Mouse (Mus musculus): ENCODE measurements around the gene Sdf4. TPM values are rescaled to one million over a fixed set of nuclear protein-coding genes. Genes with fewer than 3 reads are reported as not detected.

Gene Sdf4
- polyA plus RNA-seq, 1 experiment: 63.6 TPM

- H3K4me3 ChIP-seq (replicated peaks; ENCODE audit: extremely low read depth, low read depth, low read length): peak within 1 kb of the TSS; percentile 70
- TF ChIP-seq POLR2A (IDR thresholded peaks at IDR 0.05; ENCODE audit: borderline replicate concordance, extremely low read depth, low read depth, low read length): peak; percentile 66; the same call in 1 of the 2 replicates
- TF ChIP-seq CTCF (IDR thresholded peaks at IDR 0.05; ENCODE audit: insufficient read depth, low read length): no peak
- 46% methylated on average over 5 of the region's 5 CpGs for WGBS
- DNase-seq: no peak
- peaks cover 4% of the 10 kb centered on the region; the same call in 1 of the 2 replicates for H3K4me1 ChIP-seq (ENCODE audit: control insufficient read depth, insufficient read depth, low read length)
Measured at GRCm38 (mm10) chr4:156059261-156059660, 66.6 kb downstream of the Sdf4 start, which contains the start of gene Ttll10. Gene Ttll10, minus strand, starts transcription at chr4:156059414.

DNA sequence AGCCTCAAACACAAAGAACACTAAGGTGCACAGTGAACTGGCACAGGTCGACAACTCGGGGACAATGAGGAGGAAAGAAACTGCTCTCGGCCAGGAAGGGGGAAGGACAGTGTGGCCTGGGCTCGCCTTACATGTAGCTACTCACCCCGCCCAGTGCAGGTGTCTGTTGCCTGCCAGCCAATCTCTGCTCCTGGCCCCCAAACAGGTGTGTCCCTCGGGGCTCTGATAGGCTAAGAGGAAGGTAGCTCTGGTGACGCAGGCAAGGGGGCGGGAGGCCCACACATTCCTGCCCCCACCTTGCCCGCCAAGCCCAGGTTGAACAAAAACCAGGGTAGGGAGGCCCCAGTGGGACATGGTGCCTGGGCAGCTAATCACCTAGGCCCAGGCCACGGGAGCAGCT lies 67.0 kb downstream of the Sdf4 start:
- TF ChIP-seq POLR2A (IDR thresholded peaks at IDR 0.05; ENCODE audit: borderline replicate concordance, extremely low read depth, low read depth, low read length) (peak; percentile 92; the same call in 1 of the 2 replicates), CTCF (IDR thresholded peaks at IDR 0.05; ENCODE audit: insufficient read depth, low read length) (no peak)
- Histone ChIP-seq H3K4me1 (ENCODE audit: control insufficient read depth, insufficient read depth, low read length) (peaks cover 4% of the 10 kb centered on the region; the same call in 1 of the 2 replicates), H3K4me3 (replicated peaks; ENCODE audit: extremely low read depth, low read depth, low read length) (peak overlapping the region; percentile 70)
- peak; percentile 80 for DNase-seq
- 37% methylated on average over 10 of the region's 10 CpGs for WGBS

Other genes with a start within 250 kb of the Sdf4 start
- 44.5 and 48.4 TPM in 2 replicates for gene Atad3a, start 231.8 kb upstream of the Sdf4 start, polyA plus RNA-seq (2012; rRNA removed)
- 9.2 and 11.8 TPM in 2 replicates for gene Vwa1, start 218.2 kb upstream of the Sdf4 start, polyA plus RNA-seq (2012; rRNA removed)
- 0.38 and 0.52 TPM in 2 replicates for gene Tmem88b, start 207.0 kb upstream of the Sdf4 start, polyA plus RNA-seq (2012; rRNA removed)
- gene Ankrd65, start 202.4 kb upstream of the Sdf4 start, polyA plus RNA-seq (2012; rRNA removed): 15.7 and 17.3 TPM in 2 replicates
- 36.9 and 40.0 TPM in 2 replicates for gene Mrpl20, start 190.0 kb upstream of the Sdf4 start, polyA plus RNA-seq (2012; rRNA removed)
- 59.8 and 62.5 TPM in 2 replicates for gene Ccnl2, start 180.4 kb upstream of the Sdf4 start, polyA plus RNA-seq (2012; rRNA removed)
- gene Aurkaip1, start 161.6 kb upstream of the Sdf4 start, polyA plus RNA-seq (2012; rRNA removed): 120 and 151 TPM in 2 replicates
- gene Mxra8, start 153.2 kb upstream of the Sdf4 start, polyA plus RNA-seq (2012; rRNA removed): 994 and 1,263 TPM in 2 replicates
- 128 and 159 TPM in 2 replicates for gene Dvl1, start 145.5 kb upstream of the Sdf4 start, polyA plus RNA-seq (2012; rRNA removed)
- gene Tas1r3, start 129.5 kb upstream of the Sdf4 start, polyA plus RNA-seq (2012; rRNA removed): 1.6 TPM in 2 replicates
- 30.3 and 33.3 TPM in 2 replicates for gene Cptp, start 123.4 kb upstream of the Sdf4 start, polyA plus RNA-seq (2012; rRNA removed)
- gene Ints11, start 123.3 kb upstream of the Sdf4 start, polyA plus RNA-seq (2012; rRNA removed): 26.7 and 27.3 TPM in 2 replicates
- gene Pusl1, start 101.1 kb upstream of the Sdf4 start, polyA plus RNA-seq (2012; rRNA removed): 82.2 and 88.0 TPM in 2 replicates
- 48.3 and 50.7 TPM in 2 replicates for gene Acap3, start 101.0 kb upstream of the Sdf4 start, polyA plus RNA-seq (2012; rRNA removed)
- gene Ube2j2, start 49.0 kb upstream of the Sdf4 start, polyA plus RNA-seq (2012; rRNA removed): 62.0 and 65.4 TPM in 2 replicates
- gene C1qtnf12, start 30.6 kb upstream of the Sdf4 start, polyA plus RNA-seq (2012; rRNA removed): 22.1 and 23.1 TPM in 2 replicates
- gene B3galt6, start 223 bp upstream of the Sdf4 start, polyA plus RNA-seq (2012; rRNA removed): 6.1 and 7.4 TPM in 2 replicates
- gene Tnfrsf4, start 21.0 kb downstream of the Sdf4 start, polyA plus RNA-seq (2012; rRNA removed): 5.4 and 7.3 TPM in 2 replicates
- gene Tnfrsf18, start 33.3 kb downstream of the Sdf4 start, polyA plus RNA-seq (2012; rRNA removed): 4.3 and 5.2 TPM in 2 replicates
- 5.8 and 7.2 TPM in 2 replicates for gene Ttll10, start 66.5 kb downstream of the Sdf4 start, polyA plus RNA-seq (2012; rRNA removed)
- gene 9430015G10Rik, start 117.1 kb downstream of the Sdf4 start, polyA plus RNA-seq (2012; rRNA removed): 13.8 and 16.3 TPM in 2 replicates
- 0.32 and 2.7 TPM in 2 replicates for gene Rnf223, start 137.6 kb downstream of the Sdf4 start, polyA plus RNA-seq (2012; rRNA removed)
- 190 and 214 TPM in 2 replicates for gene Agrn, start 204.6 kb downstream of the Sdf4 start, polyA plus RNA-seq (2012; rRNA removed)
- gene Isg15, start 207.9 kb downstream of the Sdf4 start, polyA plus RNA-seq (2012; rRNA removed): 8.1 and 12.2 TPM in 2 replicates
- 4.6 and 5.1 TPM in 2 replicates for gene AW011738, start 210.4 kb downstream of the Sdf4 start, polyA plus RNA-seq (2012; rRNA removed)
- 2.0 and 6.0 TPM in 2 replicates for gene Perm1, start 223.0 kb downstream of the Sdf4 start, polyA plus RNA-seq (2012; rRNA removed)
- gene Plekhn1, start 242.0 kb downstream of the Sdf4 start, polyA plus RNA-seq (2012; rRNA removed): 61.9 and 78.1 TPM in 2 replicates
- gene Noc2l, start 243.1 kb downstream of the Sdf4 start, polyA plus RNA-seq (2012; rRNA removed): 44.1 and 54.6 TPM in 2 replicates

Measured in lung, adult 2 months (tissue).